21 mouse cellular contexts compared by ENCODE assay signal in genomic region chr2:141800909-141801308, GRCm38 (mm10).
A peak's percentile ranks its signal among the peaks of the same experiment; 100 is the strongest.
DNase-seq lines count a peak whose midpoint lies in the region; ATAC-seq and TF ChIP-seq lines count a peak whose summit lies in the region.
"Had no signal": no experiment of that assay in that cellular context is flagged by ENCODE, and none has a peak within 500 bp of the region (broad histone marks: within the 10 kb centered on the region; RNA-seq: fewer than 3 reads in every experiment).

No protein-coding gene starts in this region.

- no peak for TF ChIP-seq CTCF in C2C12 (IDR thresholded peaks at IDR 0.05; ENCODE audit: control insufficient read depth, insufficient read depth, insufficient read length)

- no peak overlapping the region for H3K27ac ChIP-seq in embryonic facial prominence, embryonic 11.5 days (replicated peaks; ENCODE audit: low read depth, low read length)
- no peak overlapping the region for H3K27ac ChIP-seq in embryonic facial prominence, embryonic 10.5 days (replicated peaks)
- no peak overlapping the region for H3K27ac ChIP-seq in midbrain, embryonic 16.5 days (ENCODE audit: low read length)
- H3K27ac ChIP-seq: embryonic facial prominence, embryonic 15.5 days; forebrain, embryonic 10.5 days; gastrocnemius, adult 2 months; heart, embryonic 13.5 days had no signal

- H3K4me3 ChIP-seq in embryonic facial prominence, embryonic 11.5 days (ENCODE audit: low read depth, low read length) = no peak overlapping the region
- H3K4me3 ChIP-seq in embryonic facial prominence, embryonic 10.5 days = no peak overlapping the region
- no peak overlapping the region for H3K4me3 ChIP-seq in C2C12 (ENCODE audit: insufficient read depth, poor library complexity, severe bottlenecking)
- H3K4me3 ChIP-seq in midbrain, embryonic 16.5 days (ENCODE audit: low read depth, low read length) = no peak overlapping the region
- H3K4me3 ChIP-seq: embryonic facial prominence, embryonic 15.5 days; erythroblast, embryonic 14.5 days; forebrain, embryonic 10.5 days; gastrocnemius, adult 2 months; heart, embryonic 13.5 days had no signal

- H3K4me2 ChIP-seq in embryonic facial prominence, embryonic 11.5 days (ENCODE audit: low read depth, low read length) = no peak overlapping the region
- H3K4me2 ChIP-seq in midbrain, embryonic 16.5 days (ENCODE audit: low read length) = no peak overlapping the region
- H3K4me2 ChIP-seq: embryonic facial prominence, embryonic 15.5 days; heart, embryonic 13.5 days had no signal

- no peaks in the 10 kb centered on the region for H3K79me2 ChIP-seq in C2C12 (ENCODE audit: control insufficient read depth, insufficient read depth)

- no peak overlapping the region for H3ac ChIP-seq in C2C12 (ENCODE audit: control insufficient read depth, insufficient read length, low read depth)

- ATAC-seq in embryonic facial prominence, embryonic 11.5 days (replicated peaks; ENCODE audit: insufficient number of reproducible peaks, low FRiP score, low TSS enrichment, low read depth) = no peak
- no peak for ATAC-seq in midbrain, embryonic 16.5 days
- ATAC-seq: forebrain, embryonic 14.5 days; hindbrain, embryonic 16.5 days; inflammation-experienced regulatory T-cells, adult 6 months; intestine, postnatal 0 days had no signal

- H3K27me3 ChIP-seq in embryonic facial prominence, embryonic 11.5 days (ENCODE audit: control insufficient read depth, insufficient read depth, low read length) = no peaks in the 10 kb centered on the region
- no peaks in the 10 kb centered on the region for H3K27me3 ChIP-seq in embryonic facial prominence, embryonic 10.5 days (replicated peaks; ENCODE audit: low read depth, poor library complexity, severe bottlenecking)
- no peaks in the 10 kb centered on the region for H3K27me3 ChIP-seq in C2C12 (ENCODE audit: control insufficient read depth, insufficient read depth, insufficient read length)
- no peaks in the 10 kb centered on the region for H3K27me3 ChIP-seq in midbrain, embryonic 16.5 days (ENCODE audit: control insufficient read depth, insufficient read depth, low read depth, low read length)
- H3K27me3 ChIP-seq: CH12.LX; embryonic facial prominence, embryonic 15.5 days; heart, embryonic 13.5 days had no signal

- H3K4me1 ChIP-seq in embryonic facial prominence, embryonic 11.5 days (ENCODE audit: control insufficient read depth, insufficient read depth, low read length) = no peaks in the 10 kb centered on the region
- H3K4me1 ChIP-seq in embryonic facial prominence, embryonic 10.5 days = peaks cover 14% of the 10 kb centered on the region
- no peaks in the 10 kb centered on the region for H3K4me1 ChIP-seq in midbrain, embryonic 16.5 days (ENCODE audit: control insufficient read depth, insufficient read depth, low read length)
- H3K4me1 ChIP-seq: embryonic facial prominence, embryonic 15.5 days; heart, embryonic 13.5 days had no signal

- WGBS in embryonic facial prominence, embryonic 11.5 days = 61% methylated on average over 2 of the region's 2 CpGs
- WGBS in embryonic facial prominence, embryonic 10.5 days = 68% methylated on average over 2 of the region's 2 CpGs
- WGBS in midbrain, embryonic 16.5 days = 77% methylated on average over 2 of the region's 2 CpGs

- H3K79me3 ChIP-seq in C2C12 (ENCODE audit: low read depth) = no peaks in the 10 kb centered on the region

- no peak overlapping the region for H3K9ac ChIP-seq in embryonic facial prominence, embryonic 11.5 days (replicated peaks; ENCODE audit: low read length)
- no peak overlapping the region for H3K9ac ChIP-seq in midbrain, embryonic 16.5 days (ENCODE audit: low read depth, low read length)
- H3K9ac ChIP-seq: embryonic facial prominence, embryonic 15.5 days; heart, embryonic 13.5 days had no signal

- H3K36me3 ChIP-seq in embryonic facial prominence, embryonic 11.5 days (replicated peaks; ENCODE audit: control insufficient read depth, insufficient read depth, low read depth, low read length) = no peaks in the 10 kb centered on the region
- H3K36me3 ChIP-seq in embryonic facial prominence, embryonic 10.5 days (replicated peaks) = no peaks in the 10 kb centered on the region
- no peaks in the 10 kb centered on the region for H3K36me3 ChIP-seq in C2C12 (ENCODE audit: control insufficient read depth, insufficient read depth)
- H3K36me3 ChIP-seq in midbrain, embryonic 16.5 days (ENCODE audit: control insufficient read depth, insufficient read depth, low read length) = no peaks in the 10 kb centered on the region
- H3K36me3 ChIP-seq: embryonic facial prominence, embryonic 15.5 days; forebrain, embryonic 10.5 days; heart, embryonic 13.5 days had no signal

- DNase-seq in embryonic facial prominence, embryonic 11.5 days (ENCODE audit: low spot score) = peak; percentile 4
- no peak for DNase-seq in embryonic facial prominence, embryonic 10.5 days (ENCODE audit: low spot score)
- DNase-seq in brain, adult 2 months (ENCODE audit: low read depth, low spot score) = peak; percentile 27
- DNase-seq in spleen, postnatal 4 days (ENCODE audit: low spot score in 2 of 2) = no peak
- DNase-seq: cerebellum, adult 18-20 months; cerebellum, adult 9-11 months; cerebellum, postnatal 36 days; gastrocnemius, adult 2 months; gastrocnemius, postnatal 25 days; heart, postnatal 36 days had no signal

- H3K9me3 ChIP-seq in embryonic facial prominence, embryonic 11.5 days (replicated peaks; ENCODE audit: control insufficient read depth, low read length) = no peaks in the 10 kb centered on the region
- H3K9me3 ChIP-seq in embryonic facial prominence, embryonic 10.5 days = no peaks in the 10 kb centered on the region
- no peaks in the 10 kb centered on the region for H3K9me3 ChIP-seq in midbrain, embryonic 16.5 days (replicated peaks; ENCODE audit: control insufficient read depth, low read length, poor library complexity, severe bottlenecking)
- H3K9me3 ChIP-seq: embryonic facial prominence, embryonic 15.5 days; forebrain, embryonic 10.5 days; heart, embryonic 13.5 days had no signal

TF ChIP-seq in C2C12, 6 proteins besides CTCF, POLR2A, EP300 and RAD21:
- TF ChIP-seq MAX (IDR thresholded peaks at IDR 0.05) = no peak
- TF ChIP-seq MYOG (IDR thresholded peaks at IDR 0.05; ENCODE audit: control insufficient read depth, extremely low read depth, insufficient read length) = no peak
- TF ChIP-seq MYOD1 (IDR thresholded peaks at IDR 0.05; ENCODE audit: control insufficient read depth, insufficient read length, low read depth) = no peak
- peak; percentile 64 for TF ChIP-seq FOSL1 (IDR thresholded peaks at IDR 0.05; ENCODE audit: insufficient read depth, low read length, poor library complexity, severe bottlenecking)

Comparison
In these comparisons a context has a peak if more than half of its experiments do, and no peak if none do; other contexts are left out.
1. DNase-seq: peak in embryonic facial prominence, embryonic 11.5 days (single experiment) and brain, adult 2 months (single experiment); none in embryonic facial prominence, embryonic 10.5 days (single experiment) and spleen, postnatal 4 days (0 of 2).